Mouse (Mus musculus) retina, postnatal 1 day (tissue): ENCODE measurements at regions not wholly inside any gene's neighbourhood (a gene's known extent, or its start where the extent isn't known, plus 50 kb on each side); places are given as distances from the start of the nearest gene placed in this dataset.

Experiments used
- DNase-seq: peaks from one replicate; pipeline ENCODE4 v3.0.0-alpha.2; 2012

DNA sequence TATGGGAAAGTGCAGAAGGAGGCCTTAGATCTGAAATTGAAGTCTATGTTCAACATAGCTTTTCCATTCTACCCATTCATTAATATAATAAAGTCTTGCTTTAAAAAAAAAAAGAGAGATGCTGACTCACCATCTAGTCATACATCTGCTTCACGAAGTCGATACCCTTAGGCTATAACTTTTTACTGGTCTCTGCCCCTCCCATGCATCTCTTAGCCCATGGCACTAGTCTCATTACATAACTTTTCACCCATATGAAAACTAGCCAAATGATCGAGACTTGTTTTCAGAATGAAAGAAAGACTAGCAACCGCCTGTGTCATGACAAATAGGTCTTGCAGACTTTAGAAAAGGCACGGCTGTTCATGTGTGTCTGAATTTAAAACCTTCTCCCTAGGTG is 116.6 kb upstream of the Gdnf start:
- no peak for DNase-seq

DNA sequence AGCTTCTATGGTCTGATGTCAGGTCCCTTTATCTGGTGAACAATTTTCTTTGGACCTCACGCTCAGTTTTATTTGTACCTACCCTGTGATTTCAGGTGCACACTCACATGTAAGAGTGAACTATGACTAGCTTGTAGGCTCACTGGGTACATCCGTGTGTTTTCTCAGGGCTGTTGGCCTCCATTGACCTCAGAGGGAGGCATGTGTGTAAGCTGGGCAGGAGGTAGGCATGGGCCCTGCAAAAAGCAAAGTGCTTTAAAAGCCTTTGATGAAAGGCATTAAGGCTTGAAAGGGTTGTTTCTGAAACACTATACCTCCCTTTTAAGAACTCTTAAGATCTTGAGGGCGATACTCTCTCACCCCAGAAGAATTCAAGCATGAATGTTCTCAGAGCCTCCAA is 112.9 kb upstream of the Gdnf start:
- no peak for DNase-seq

DNA sequence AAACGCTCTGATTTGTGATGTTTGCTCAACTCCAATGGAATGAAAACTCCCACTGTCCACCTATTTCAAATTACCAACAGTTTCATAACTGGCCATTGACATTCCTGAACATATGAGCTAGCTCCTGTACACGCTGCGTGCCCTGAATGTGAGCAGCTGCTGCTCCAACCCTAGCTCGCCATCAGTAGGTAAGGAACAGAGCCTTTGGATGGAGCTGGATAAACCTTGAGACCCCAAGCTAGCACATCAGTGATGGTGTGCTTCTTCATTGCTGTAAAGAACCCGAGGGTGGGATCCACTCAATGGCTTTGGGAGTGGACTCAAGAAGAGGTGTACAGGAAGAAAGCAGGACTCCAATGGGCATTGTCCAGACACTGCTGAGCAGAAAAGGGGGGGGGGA is 101.8 kb upstream of the Gdnf start:
- no peak for DNase-seq

DNA sequence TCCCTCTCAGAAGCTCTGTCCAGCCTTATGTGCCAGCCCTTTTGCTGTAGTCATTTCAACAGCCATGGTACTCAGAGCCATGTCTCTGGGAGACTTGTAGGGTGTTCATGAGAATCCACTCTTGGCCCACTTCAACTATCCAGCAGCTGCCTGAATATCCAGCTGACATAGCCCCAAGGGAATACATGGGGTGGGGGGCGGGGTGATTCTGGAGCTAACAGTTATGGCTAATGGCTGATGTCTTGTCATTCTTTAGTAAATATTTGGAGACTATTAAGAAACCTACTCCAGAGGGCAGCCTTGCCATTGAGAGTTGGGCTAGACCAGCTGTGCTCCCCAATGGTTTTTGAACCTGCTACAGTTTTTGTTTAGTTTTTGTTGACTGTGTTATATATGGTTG is 96.0 kb upstream of the Gdnf start:
- DNase-seq, result no peak

DNA sequence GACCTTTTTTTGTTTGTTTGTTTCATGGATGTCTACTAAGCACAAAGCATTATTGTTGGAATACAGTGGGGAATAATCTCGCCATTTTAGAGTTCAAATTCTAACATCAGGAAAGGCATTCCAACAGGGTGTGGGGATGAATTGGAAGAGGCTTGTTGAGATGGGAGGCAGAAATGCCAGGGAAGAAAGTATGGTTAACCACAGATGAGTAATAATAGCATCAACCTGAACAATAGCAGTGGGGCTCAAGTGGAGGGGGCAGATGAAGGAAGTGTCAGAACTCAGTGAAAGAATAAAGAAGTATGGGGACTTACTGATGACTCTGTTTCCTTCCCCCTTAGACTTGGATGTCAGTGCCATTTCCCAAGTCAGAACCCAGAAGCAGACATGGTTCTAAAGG is 94.5 kb upstream of the Gdnf start:
- no peak for DNase-seq

DNA sequence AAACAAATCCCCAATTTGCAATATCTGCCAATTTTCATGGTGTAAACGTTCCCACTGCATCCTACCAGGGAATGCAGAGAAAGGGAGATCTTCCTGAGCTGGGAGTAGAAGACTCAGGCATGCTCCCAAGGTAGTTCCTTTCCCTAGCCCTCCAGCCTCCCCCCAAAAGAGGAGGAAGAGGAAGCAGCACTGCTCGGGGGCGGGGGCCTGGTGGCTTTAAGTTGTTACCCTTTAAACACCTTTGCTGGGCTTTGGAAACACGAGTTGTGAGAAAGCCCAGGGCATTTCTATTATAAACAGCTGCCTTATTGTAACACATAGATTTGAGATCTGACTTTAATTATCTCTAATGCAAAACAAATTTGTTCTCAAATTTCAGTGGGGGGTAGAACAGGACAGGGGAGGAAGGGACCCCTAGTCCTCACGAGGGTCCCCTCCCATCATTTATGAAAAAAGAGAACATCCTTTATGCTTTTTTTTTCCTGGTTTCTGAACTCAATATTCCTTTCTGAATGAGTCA is 87.4 kb upstream of the Gdnf start:
- DNase-seq, result no peak

DNA sequence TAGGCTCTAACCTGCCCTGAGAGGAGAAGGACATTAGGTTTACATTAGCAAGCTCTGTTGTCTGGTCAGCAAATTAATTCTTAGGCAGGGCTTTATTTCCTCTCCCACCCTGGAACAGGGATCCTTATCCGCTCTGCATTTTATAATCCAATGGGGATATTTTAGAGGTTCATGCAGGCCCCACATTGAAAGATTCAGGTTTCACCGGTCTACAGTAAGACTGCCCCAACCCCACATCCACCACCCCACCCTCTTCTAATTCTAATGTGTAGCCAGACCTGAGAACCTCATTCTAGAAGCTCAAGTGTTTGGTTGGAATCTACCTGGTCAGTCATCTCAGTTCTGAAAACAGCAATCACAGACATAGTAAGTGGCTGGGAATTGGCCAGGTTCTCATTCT is 86.9 kb upstream of the Gdnf start:
- DNase-seq, result no peak

DNA sequence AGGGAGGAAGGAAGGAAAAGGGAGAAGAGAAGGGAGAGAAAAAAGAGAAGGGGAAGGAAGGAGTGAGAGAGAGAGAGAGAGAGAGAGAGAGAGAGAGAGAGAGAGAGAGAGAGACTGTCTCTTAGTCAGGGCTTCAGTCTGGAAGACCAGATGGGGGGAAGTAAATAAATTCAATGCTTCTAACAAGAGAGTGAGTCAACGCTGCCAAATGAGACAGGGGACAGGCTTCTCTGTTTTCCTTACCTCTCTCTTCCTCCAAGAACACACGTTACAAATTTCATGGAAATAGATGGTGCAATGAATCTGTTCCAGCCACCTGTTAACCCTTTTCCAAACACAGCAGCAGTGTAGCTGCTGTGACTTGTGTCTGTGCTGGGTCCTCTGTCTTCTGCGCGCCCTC is 85.1 kb upstream of the Gdnf start:
- no peak for DNase-seq

DNA sequence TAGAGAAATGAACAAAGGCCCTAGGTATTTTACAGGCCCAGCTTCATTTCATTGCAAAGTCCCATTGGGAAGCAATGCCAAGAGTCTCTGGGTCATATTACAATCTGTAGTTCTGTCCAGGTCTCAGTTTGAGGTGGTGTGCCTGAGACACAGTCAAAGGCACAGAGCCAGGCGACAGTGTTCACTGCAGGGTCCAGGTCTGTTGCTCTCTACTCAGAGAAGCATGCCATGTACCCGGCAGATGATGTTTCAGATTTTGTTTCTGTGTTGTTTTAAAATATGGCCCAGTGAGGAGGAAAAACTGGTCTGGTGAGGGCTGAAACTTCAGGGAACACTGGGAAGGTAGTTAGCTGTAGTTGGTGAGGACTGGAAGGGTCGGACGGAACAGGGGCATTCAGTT is 63.1 kb upstream of the Gdnf start:
- DNase-seq, result no peak

DNA sequence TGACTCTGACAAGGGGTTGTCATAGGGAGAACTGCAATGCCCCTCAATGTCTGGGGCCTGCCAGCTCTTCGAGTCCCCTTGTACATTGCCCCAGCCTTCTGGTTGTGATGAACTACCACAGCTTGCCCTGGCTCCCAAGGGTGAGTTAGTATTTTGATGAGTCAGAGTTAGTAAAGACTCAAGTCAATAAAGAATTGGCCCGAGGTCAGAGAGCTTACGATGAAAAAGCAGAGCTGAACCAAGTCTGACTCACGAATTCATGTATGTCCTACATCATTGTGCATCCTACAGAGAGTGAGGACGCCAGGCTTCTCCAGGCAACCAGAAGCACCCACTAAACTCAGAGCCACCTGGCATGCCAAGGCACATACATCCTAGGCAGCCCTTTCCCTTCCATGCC is 60.2 kb upstream of the Gdnf start:
- DNase-seq, result no peak
